Mouse (Mus musculus) heart, adult 2 months (tissue): Measurements from ENCODE around the gene Ddx43. TPM values are rescaled to one million over a fixed set of nuclear protein-coding genes. Genes with fewer than 3 reads are reported as not detected.

Source experiments
- DNase-seq, 2 experiments: peaks; one replicate each; pipeline ENCODE4 v3.0.0; 2021
- H3K27ac ChIP-seq: fragments of 200-600 bp; 2 replicates; pipeline ENCODE4 v1.8.1; 2022
- H3K27me3 ChIP-seq: fragments of 200-500 bp; 2 replicates; pipeline ENCODE4 v1.6.1; 2012; ENCODE audit warnings: mild to moderate bottlenecking, low read length, inconsistent platforms, mixed read lengths; ENCODE audit not compliant: control insufficient read depth, insufficient read depth
- H3K36me3 ChIP-seq: fragments of 200-500 bp; 2 replicates; pipeline ENCODE4 v1.6.1; 2012; ENCODE audit warnings: low read length, inconsistent platforms; ENCODE audit not compliant: control insufficient read depth, insufficient read depth
- H3K4me1 ChIP-seq: fragments of 200-500 bp; 2 replicates; pipeline ENCODE4 v1.6.1; 2011; ENCODE audit warnings: low read length; ENCODE audit not compliant: control insufficient read depth, insufficient read depth
- H3K4me3 ChIP-seq: fragments of 200-600 bp; 2 replicates; pipeline ENCODE4 v1.8.1; 2022
- H3K79me2 ChIP-seq: fragments of 200-500 bp; replicated peaks from 2 replicates; pipeline ENCODE4 v1.6.1; 2012; ENCODE audit warnings: mild to moderate bottlenecking, inconsistent platforms, low read length, moderate library complexity, mixed read lengths; ENCODE audit not compliant: control insufficient read depth, insufficient read depth
- H3K9ac ChIP-seq: fragments of 200-500 bp; 2 replicates; pipeline ENCODE4 v1.6.1; 2012; ENCODE audit warnings: low read depth, mild to moderate bottlenecking, control low read depth, inconsistent platforms, low read length, mixed read lengths
- CTCF ChIP-seq: fragments of 200-600 bp; IDR thresholded peaks from 2 replicates; pipeline ENCODE4 v1.8.1; 2022; ENCODE audit warnings: antibody characterized with exemption, mild to moderate bottlenecking, moderate library complexity
- EP300 ChIP-seq: fragments of 200-500 bp; IDR thresholded peaks from 2 replicates; pipeline ENCODE4 v1.6.1; 2011; ENCODE audit warnings: low read depth, low read length, control low read depth; ENCODE audit not compliant: insufficient read depth
- POLR2A ChIP-seq: fragments of 200-500 bp; IDR thresholded peaks from 2 replicates; pipeline ENCODE4 v1.6.1; 2011; ENCODE audit warnings: mild to moderate bottlenecking, low read depth, low read length, control low read depth; ENCODE audit not compliant: insufficient read depth
- WGBS: fragments of 180-500 bp; shearing (Covaris S2); methylation state at CpG from one replicate; pipeline ENCODE4 v1.1.7; 2018; 5-methylcytosine and 5-hydroxymethylcytosine counted together
- intact Hi-C: fragments of 180-260 bp; cut with DNase I; formaldehyde crosslinking; loops from one replicate; pipeline ENCODE4 v1.15.1; 2025
- polyA plus RNA-seq: library from polyadenylated mRNA; depleted of rRNA; stranded (reverse); fragments of >200 nt; gene quantifications from 2 replicates; pipeline ENCODE4 v1.2.3, GENCODE M21; 2012; rRNA removed
- total RNA-seq, 2 experiments: library from RNA; stranded (reverse); gene quantifications; 2 replicates each; pipeline ENCODE4 v1.2.3; 2021

Gene Ddx43
- total and polyA plus RNA-seq, 3 experiments: not detected

DNA sequence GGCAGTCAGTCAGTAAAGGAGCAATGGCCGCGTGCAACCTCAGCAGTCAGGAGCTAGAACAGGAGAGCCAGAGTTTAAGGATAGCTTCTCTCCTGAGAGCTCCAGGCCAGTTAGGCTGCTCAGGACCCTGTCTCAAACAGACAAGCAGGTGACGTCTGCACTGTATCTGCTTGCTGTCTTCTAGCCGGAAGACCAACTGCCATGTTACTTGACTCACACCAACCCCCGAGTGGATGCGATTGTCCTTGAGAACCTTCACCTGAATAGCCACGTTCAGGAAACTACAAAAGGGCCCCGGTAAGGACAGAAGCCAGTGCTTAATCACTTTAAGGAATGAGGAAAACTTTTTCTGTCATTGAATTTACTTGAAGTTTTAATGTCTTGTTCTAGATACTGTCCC, 61.4 kb downstream of the Ddx43 start:
- Histone ChIP-seq H3K36me3 (no peaks in the 10 kb centered on the region), H3K4me1 (no peaks in the 10 kb centered on the region), H3K27me3 (no peaks in the 10 kb centered on the region), H3K9ac (no peak overlapping the region), H3K4me3 (no peak overlapping the region), H3K27ac (no peak overlapping the region), H3K79me2 (no peaks in the 10 kb centered on the region)
- TF ChIP-seq EP300: no peak
- no peak for TF ChIP-seq CTCF
- no peak for TF ChIP-seq POLR2A
- 89% methylated on average over 8 of the region's 8 CpGs for WGBS
- intact Hi-C loops: no loop called here
- DNase-seq: no peak

- no peak overlapping the region for H3K4me3 ChIP-seq
- no peak overlapping the region for H3K9ac ChIP-seq
- H3K79me2 ChIP-seq: no peaks in the 10 kb centered on the region
- no peaks in the 10 kb centered on the region for H3K36me3 ChIP-seq
- no peaks in the 10 kb centered on the region for H3K4me1 ChIP-seq
- no peak overlapping the region for H3K27ac ChIP-seq
- no peak for TF ChIP-seq POLR2A
- 82% methylated on average over 4 of the region's 4 CpGs for WGBS
- intact Hi-C loops: no loop called here
- H3K27me3 ChIP-seq: no peaks in the 10 kb centered on the region
- no peak for DNase-seq
Observed at GRCm38 (mm10) chr9:78463337-78463736, 67.8 kb downstream of the Ddx43 start.

GRCm38 (mm10) chr9:78465725-78466124, 70.1 kb downstream of the Ddx43 start:
- Histone ChIP-seq H3K4me3 (no peak overlapping the region), H3K27me3 (no peaks in the 10 kb centered on the region), H3K27ac (no peak overlapping the region), H3K79me2 (no peaks in the 10 kb centered on the region), H3K9ac (no peak overlapping the region), H3K4me1 (no peaks in the 10 kb centered on the region), H3K36me3 (no peaks in the 10 kb centered on the region)
- no peak for TF ChIP-seq CTCF
- no peak for TF ChIP-seq EP300
- no peak for DNase-seq
- intact Hi-C loops: no loop called here
- WGBS: 91% methylated on average over 3 of the region's 3 CpGs

Other genes with a start within 250 kb of the Ddx43 start
- gene Gsta4, start 213.0 kb upstream of the Ddx43 start, total RNA-seq: 100 to 1,000 TPM; 100 to 104 TPM
- gene Gsta4, start 213.0 kb upstream of the Ddx43 start, polyA plus RNA-seq: 53.4 and 88.7 TPM in 2 replicates
- gene Gsta1, start 165.1 kb upstream of the Ddx43 start, total RNA-seq: 1 to 10 TPM; 1.3 to 2.2 TPM
- 0.66 and 2.3 TPM in 2 replicates for gene Gsta1, start 165.1 kb upstream of the Ddx43 start, polyA plus RNA-seq
- 1 to 10 TPM; 1.1 to 1.6 TPM for gene Gm3776, start 138.6 kb upstream of the Ddx43 start, total RNA-seq
- gene Gm3776, start 138.6 kb upstream of the Ddx43 start, polyA plus RNA-seq: 0.18 and 1.1 TPM in 2 replicates
- gene Gm10639, start 105.9 kb upstream of the Ddx43 start, total RNA-seq: under 1 TPM in 1 of 2 experiments, not detected in 1; 0.44 TPM
- gene Gm10639, start 105.9 kb upstream of the Ddx43 start, polyA plus RNA-seq: 0.18 TPM in 1 of 2 replicates, not detected in the other
- gene Omt2a, start 81.0 kb upstream of the Ddx43 start, total RNA-seq: not detected
- not detected in 2 replicates for gene Omt2a, start 81.0 kb upstream of the Ddx43 start, polyA plus RNA-seq
- not detected for gene Omt2b, start 68.2 kb upstream of the Ddx43 start, total RNA-seq
- not detected in 2 replicates for gene Omt2b, start 68.2 kb upstream of the Ddx43 start, polyA plus RNA-seq
- under 1 TPM; 0.50 to 0.84 TPM for gene Gsta2, start 40.0 kb upstream of the Ddx43 start, total RNA-seq
- 0.25 TPM in 1 of 2 replicates, not detected in the other for gene Gsta2, start 40.0 kb upstream of the Ddx43 start, polyA plus RNA-seq
- gene Dppa5a, start 27.6 kb upstream of the Ddx43 start, total RNA-seq: not detected
- gene Dppa5a, start 27.6 kb upstream of the Ddx43 start, polyA plus RNA-seq: not detected in 2 replicates
- gene Ooep, start 17.1 kb upstream of the Ddx43 start, total RNA-seq: not detected
- gene Ooep, start 17.1 kb upstream of the Ddx43 start, polyA plus RNA-seq: not detected in 2 replicates
- under 1 TPM; 0.43 to 0.55 TPM for gene Cgas, start 47.5 kb downstream of the Ddx43 start, total RNA-seq
- gene Cgas, start 47.5 kb downstream of the Ddx43 start, polyA plus RNA-seq: 0.20 and 0.32 TPM in 2 replicates
- 10 to 100 TPM; 22.5 to 27.6 TPM for gene Mto1, start 52.4 kb downstream of the Ddx43 start, total RNA-seq
- gene Mto1, start 52.4 kb downstream of the Ddx43 start, polyA plus RNA-seq: 15.8 and 24.9 TPM in 2 replicates
- not detected for gene Gm17324, start 53.0 kb downstream of the Ddx43 start, total RNA-seq
- gene Gm17324, start 53.0 kb downstream of the Ddx43 start, polyA plus RNA-seq: not detected in 2 replicates
- gene Eef1a1, start 93.4 kb downstream of the Ddx43 start, total RNA-seq: 1,000 to 10,000 TPM in 1 of 2 experiments, 100 to 1,000 TPM in 1; 970 to 1,045 TPM
- gene Eef1a1, start 93.4 kb downstream of the Ddx43 start, polyA plus RNA-seq: 901 and 1,346 TPM in 2 replicates
- gene Slc17a5, start 192.3 kb downstream of the Ddx43 start, total RNA-seq: 1 to 10 TPM; 3.8 to 4.9 TPM
- 5.1 TPM in 2 replicates for gene Slc17a5, start 192.3 kb downstream of the Ddx43 start, polyA plus RNA-seq
- under 1 TPM; 0.77 to 0.89 TPM for gene Cd109, start 219.8 kb downstream of the Ddx43 start, total RNA-seq
- gene Cd109, start 219.8 kb downstream of the Ddx43 start, polyA plus RNA-seq: 0.88 and 1.3 TPM in 2 replicates